In genomic region chr16:34413868-34414333, GRCm38 (mm10) we compare ENCODE assay signal across 8 mouse cellular contexts.
A peak's percentile ranks its signal among the peaks of the same experiment; 100 is the strongest.
DNase-seq lines count a peak whose midpoint lies in the region; ATAC-seq lines count a peak whose summit lies in the region.

No protein-coding gene starts in this region.

- peaks cover 37% of the 10 kb centered on the region for H3K4me1 ChIP-seq in embryonic facial prominence, embryonic 14.5 days (ENCODE audit: control insufficient read depth, insufficient read depth, low read length)
- H3K4me1 ChIP-seq in heart, embryonic 12.5 days (replicated peaks), result peaks cover 23% of the 10 kb centered on the region
- peaks cover 19% of the 10 kb centered on the region for H3K4me1 ChIP-seq in lung, embryonic 15.5 days
- peaks cover 13% of the 10 kb centered on the region for H3K4me1 ChIP-seq in stomach, embryonic 16.5 days (ENCODE audit: control insufficient read depth, insufficient read depth, low read length)

- H3K27ac ChIP-seq in embryonic facial prominence, embryonic 14.5 days (replicated peaks; ENCODE audit: low read depth, low read length), result peak overlapping the region; percentile 59; the same call in 1 of the 2 replicates
- H3K27ac ChIP-seq in heart, embryonic 12.5 days (ENCODE audit: poor library complexity, severe bottlenecking), result peak overlapping the region; percentile 25; the same call in 1 of the 2 replicates
- H3K27ac ChIP-seq in lung, embryonic 15.5 days, result peak overlapping the region; percentile 80
- H3K27ac ChIP-seq in stomach, embryonic 16.5 days (ENCODE audit: low read length), result peak overlapping the region; percentile 81

- no peak overlapping the region for H3K9ac ChIP-seq in embryonic facial prominence, embryonic 14.5 days (ENCODE audit: low read depth, low read length)
- no peak overlapping the region for H3K9ac ChIP-seq in heart, embryonic 12.5 days
- no peak overlapping the region for H3K9ac ChIP-seq in lung, embryonic 15.5 days
- no peak overlapping the region for H3K9ac ChIP-seq in stomach, embryonic 16.5 days (ENCODE audit: low read length)

- peak; percentile 75 for ATAC-seq in embryonic facial prominence, embryonic 14.5 days (ENCODE audit: low read depth)
- no peak for ATAC-seq in heart, embryonic 12.5 days (ENCODE audit: insufficient number of reproducible peaks, low FRiP score)
- ATAC-seq in lung, embryonic 15.5 days (ENCODE audit: borderline replicate concordance, extremely low read depth, low FRiP score, low TSS enrichment), result peak; percentile 79
- peak; percentile 53; the same call in 1 of the 2 replicates for ATAC-seq in stomach, embryonic 16.5 days (ENCODE audit: insufficient read depth, low FRiP score)

- peak; percentile 57 for DNase-seq in right cerebral cortex, adult 18-20 months
- no peak for DNase-seq in right cerebral cortex, postnatal 25 days
- DNase-seq in embryonic facial prominence, embryonic 14.5 days (ENCODE audit: low spot score), result peak; percentile 66
- DNase-seq in kidney, adult 8-10 months, result peak; percentile 21 to 45
- DNase-seq in spleen, postnatal 10 days (ENCODE audit: low spot score in 2 of 2), result no peak

- peak overlapping the region; percentile 7; the same call in 1 of the 2 replicates for H3K4me2 ChIP-seq in embryonic facial prominence, embryonic 14.5 days (ENCODE audit: low read depth, low read length)
- peak overlapping the region; percentile 11; the same call in 1 of the 2 replicates for H3K4me2 ChIP-seq in heart, embryonic 12.5 days
- H3K4me2 ChIP-seq in lung, embryonic 15.5 days, result peak overlapping the region; percentile 38
- H3K4me2 ChIP-seq in stomach, embryonic 16.5 days (ENCODE audit: low read depth, low read length), result peak overlapping the region; percentile 8

- WGBS in embryonic facial prominence, embryonic 14.5 days, result 17% methylated on average over 10 of the region's 10 CpGs
- 35% methylated on average over 10 of the region's 10 CpGs for WGBS in heart, embryonic 12.5 days
- 21% methylated on average over 10 of the region's 10 CpGs for WGBS in lung, embryonic 15.5 days
- WGBS in stomach, embryonic 16.5 days, result 26% methylated on average over 10 of the region's 10 CpGs

- H3K27me3 ChIP-seq in embryonic facial prominence, embryonic 14.5 days (replicated peaks; ENCODE audit: control insufficient read depth, insufficient read depth, low read length), result no peaks in the 10 kb centered on the region
- H3K27me3 ChIP-seq in heart, embryonic 12.5 days (replicated peaks), result no peaks in the 10 kb centered on the region
- no peaks in the 10 kb centered on the region for H3K27me3 ChIP-seq in lung, embryonic 15.5 days
- H3K27me3 ChIP-seq in stomach, embryonic 16.5 days (ENCODE audit: control insufficient read depth, insufficient read depth, low read length), result no peaks in the 10 kb centered on the region

- no peak overlapping the region for H3K4me3 ChIP-seq in embryonic facial prominence, embryonic 14.5 days (ENCODE audit: low read depth, low read length)
- no peak overlapping the region for H3K4me3 ChIP-seq in heart, embryonic 12.5 days
- 0 out of 2 replicates have a peak overlapping the region, but pooled peaks have one; percentile 10 for H3K4me3 ChIP-seq in lung, embryonic 15.5 days
- no peak overlapping the region for H3K4me3 ChIP-seq in stomach, embryonic 16.5 days (replicated peaks; ENCODE audit: low read length)

- no peaks in the 10 kb centered on the region for H3K9me3 ChIP-seq in embryonic facial prominence, embryonic 14.5 days (ENCODE audit: control insufficient read depth, low read length)
- no peaks in the 10 kb centered on the region for H3K9me3 ChIP-seq in heart, embryonic 12.5 days (replicated peaks)
- no peaks in the 10 kb centered on the region for H3K9me3 ChIP-seq in lung, embryonic 15.5 days
- no peaks in the 10 kb centered on the region for H3K9me3 ChIP-seq in stomach, embryonic 16.5 days (replicated peaks; ENCODE audit: control insufficient read depth, low read length)

- H3K36me3 ChIP-seq in embryonic facial prominence, embryonic 14.5 days (ENCODE audit: control insufficient read depth, insufficient read depth, low read length), result no peaks in the 10 kb centered on the region
- H3K36me3 ChIP-seq in heart, embryonic 12.5 days, result no peaks in the 10 kb centered on the region
- H3K36me3 ChIP-seq in lung, embryonic 15.5 days, result no peaks in the 10 kb centered on the region
- H3K36me3 ChIP-seq in stomach, embryonic 16.5 days (ENCODE audit: control insufficient read depth, insufficient read depth, low read length), result no peaks in the 10 kb centered on the region

Comparison
In these comparisons a context has a peak if more than half of its experiments do, and no peak if none do; other contexts are left out.
1. DNase-seq: peak in right cerebral cortex, adult 18-20 months (single experiment), embryonic facial prominence, embryonic 14.5 days (single experiment) and kidney, adult 8-10 months (2 of 2); none in right cerebral cortex, postnatal 25 days (single experiment) and spleen, postnatal 10 days (0 of 2).
2. H3K27ac ChIP-seq: peak in every context shown above with its lines; median percentile 81 in stomach, embryonic 16.5 days; 80 in lung, embryonic 15.5 days; 59 in embryonic facial prominence, embryonic 14.5 days; 25 in heart, embryonic 12.5 days.
3. Peak in every context shown above with its lines, with median percentiles within 50 percentile points of each other: H3K4me2 ChIP-seq.